Mouse (Mus musculus) neural tube, embryonic 13.5 days (tissue): ENCODE data around the gene Prpsap2. TPM values are rescaled to one million over a fixed set of nuclear protein-coding genes. Genes with fewer than 3 reads are reported as not detected.

Source experiments
- ATAC-seq: fragments of 200-750 bp; cut with Nextera tagmentation; 2 replicates; pipeline ENCODE4 v1.8.0; 2017; ENCODE audit warnings: low read depth, mild to moderate bottlenecking, moderate TSS enrichment, moderate library complexity
- H3K27ac ChIP-seq: fragments of 300-500 bp; sonication (generic); replicated peaks from 2 replicates; pipeline ENCODE4 v1.5.1; 2015; ENCODE audit warnings: moderate library complexity, mild to moderate bottlenecking, inconsistent platforms
- H3K27me3 ChIP-seq: fragments of 300-500 bp; sonication (generic); 2 replicates; pipeline ENCODE4 v1.6.1; 2015; ENCODE audit warnings: mild to moderate bottlenecking, inconsistent platforms
- H3K36me3 ChIP-seq: fragments of 300-500 bp; sonication (generic); 2 replicates; pipeline ENCODE4 v1.6.1; 2015; ENCODE audit warnings: mild to moderate bottlenecking, inconsistent platforms
- H3K4me1 ChIP-seq: fragments of 300-500 bp; sonication (generic); replicated peaks from 2 replicates; pipeline ENCODE4 v1.6.1; 2015; ENCODE audit warnings: inconsistent platforms
- H3K4me2 ChIP-seq: fragments of 300-500 bp; sonication (generic); 2 replicates; pipeline ENCODE4 v1.6.1; 2015; ENCODE audit warnings: inconsistent platforms, mild to moderate bottlenecking, moderate library complexity
- H3K4me3 ChIP-seq: fragments of 300-500 bp; sonication (generic); 2 replicates; pipeline ENCODE4 v1.5.1; 2015; ENCODE audit warnings: mild to moderate bottlenecking, inconsistent platforms
- H3K9ac ChIP-seq: fragments of 300-500 bp; sonication (generic); 2 replicates; pipeline ENCODE4 v1.6.1; 2015; ENCODE audit warnings: moderate library complexity, mild to moderate bottlenecking, inconsistent platforms
- H3K9me3 ChIP-seq: fragments of 300-500 bp; sonication (generic); 2 replicates; pipeline ENCODE4 v1.6.1; 2016; ENCODE audit warnings: inconsistent platforms
- WGBS: fragments of 180-500 bp; shearing (Covaris S2); methylation state at CpG from one replicate; pipeline ENCODE4 v1.1.7; 2015; 5-methylcytosine and 5-hydroxymethylcytosine counted together
- polyA plus RNA-seq: library from polyadenylated mRNA; unstranded; fragments of >200 nt; fragmentation: Nextera tagmentation; extraction: Ambion mirVana; gene quantifications from 2 replicates; pipeline ENCODE4 v1.2.1, GENCODE M21; 2015

The Prpsap2 gene
- polyA plus RNA-seq, 1 experiment from 2014 or later = 51.8 TPM

- H3K4me3 ChIP-seq = no peak overlapping the region
- no peaks in the 10 kb centered on the region for H3K9me3 ChIP-seq
- peaks cover 13% of the 10 kb centered on the region for H3K4me1 ChIP-seq
- no peak for ATAC-seq
- no peak overlapping the region for H3K4me2 ChIP-seq
- H3K27me3 ChIP-seq = peaks cover 44% of the 10 kb centered on the region
- H3K9ac ChIP-seq = no peak overlapping the region
- WGBS = 47% methylated on average over 10 of the region's 10 CpGs
- no peak overlapping the region for H3K27ac ChIP-seq
- H3K36me3 ChIP-seq = no peaks in the 10 kb centered on the region
Observed at GRCm38 (mm10) chr11:61686906-61687453, 74.9 kb downstream of the Prpsap2 start.

GRCm38 (mm10) chr11:61686141-61686540, 75.7 kb downstream of the Prpsap2 start:
- no peak overlapping the region for H3K4me3 ChIP-seq
- peaks cover 44% of the 10 kb centered on the region for H3K27me3 ChIP-seq
- no peak for ATAC-seq
- no peak overlapping the region for H3K4me2 ChIP-seq
- H3K27ac ChIP-seq = no peak overlapping the region
- WGBS = 59% methylated on average over 2 of the region's 2 CpGs
- no peak overlapping the region for H3K9ac ChIP-seq
- H3K4me1 ChIP-seq = peaks cover 13% of the 10 kb centered on the region
- H3K36me3 ChIP-seq = no peaks in the 10 kb centered on the region
- H3K9me3 ChIP-seq = no peaks in the 10 kb centered on the region

DNA sequence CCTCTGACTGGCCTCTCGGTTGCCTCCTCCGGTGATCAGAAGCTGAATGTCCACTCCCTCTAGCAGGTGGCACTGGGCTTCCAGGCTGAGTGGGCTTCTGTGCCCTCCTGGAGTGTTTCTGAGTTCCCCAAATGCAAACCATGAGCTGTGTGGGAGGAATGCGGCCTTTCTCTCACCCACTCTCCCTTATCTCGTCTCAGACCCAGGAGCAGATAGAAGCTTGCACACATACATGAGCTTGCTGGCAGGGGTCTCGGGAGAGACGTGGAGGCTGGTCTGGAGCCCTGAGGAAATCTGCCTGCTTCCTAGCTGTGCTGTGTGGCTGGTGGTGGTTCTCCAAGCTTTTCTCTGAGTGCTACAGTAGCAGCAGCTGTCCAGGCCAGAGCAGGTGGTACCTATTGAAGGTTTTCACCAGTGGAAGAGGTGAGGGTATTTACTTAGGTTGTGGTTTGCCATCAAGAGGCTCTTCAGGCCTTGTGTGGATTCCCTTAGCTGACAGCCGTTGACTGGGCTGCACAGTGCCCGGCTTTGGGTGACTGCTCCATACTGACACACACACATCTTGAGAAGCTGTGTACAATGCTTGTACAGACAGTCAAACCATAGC, 76.7 kb downstream of the Prpsap2 start:
- no peak for ATAC-seq
- H3K9me3 ChIP-seq = no peaks in the 10 kb centered on the region
- WGBS = 71% methylated on average over 8 of the region's 8 CpGs
- H3K4me1 ChIP-seq = peaks cover 13% of the 10 kb centered on the region
- no peaks in the 10 kb centered on the region for H3K36me3 ChIP-seq
- H3K4me2 ChIP-seq = no peak overlapping the region
- H3K27ac ChIP-seq = no peak overlapping the region
- peaks cover 44% of the 10 kb centered on the region for H3K27me3 ChIP-seq
- H3K4me3 ChIP-seq = peak overlapping the region; percentile 39; the same call in 1 of the 2 replicates
- H3K9ac ChIP-seq = no peak overlapping the region

GRCm38 (mm10) chr11:61683907-61684731, 77.8 kb downstream of the Prpsap2 start, which contains the start of gene Fam83g:
Fam83g (plus strand) TSS chr11:61684091.
- Histone ChIP-seq H3K27ac (no peak within 1 kb of the TSS), H3K4me3 (peak within 1 kb of the TSS; percentile 39), H3K4me2 (peak within 1 kb of the TSS; percentile 59), H3K9me3 (no peaks in the 10 kb centered on the region), H3K36me3 (no peaks in the 10 kb centered on the region), H3K4me1 (peaks cover 13% of the 10 kb centered on the region), H3K9ac (no peak within 1 kb of the TSS; the same call in 1 of the 2 replicates), H3K27me3 (peaks cover 44% of the 10 kb centered on the region)
- ATAC-seq = peak; percentile 40; the same call in 1 of the 2 replicates
- WGBS = 2% methylated on average over 76 of the region's 76 CpGs

Other genes with a start within 250 kb of the Prpsap2 start
- gene Epn2, start 182.4 kb downstream of the Prpsap2 start, polyA plus RNA-seq = 53.9 and 56.5 TPM in 2 replicates
- 9.5 and 10.7 TPM in 2 replicates for gene Grap, start 108.8 kb downstream of the Prpsap2 start, polyA plus RNA-seq
- gene Fam83g, start 78.0 kb downstream of the Prpsap2 start, polyA plus RNA-seq = 0.07 and 0.19 TPM in 2 replicates
- not detected in 2 replicates for gene Slc5a10, start 41.3 kb downstream of the Prpsap2 start, polyA plus RNA-seq
- gene Ulk2, start 93.0 kb upstream of the Prpsap2 start, polyA plus RNA-seq = 33.6 and 34.8 TPM in 2 replicates
- gene Akap10, start 168.2 kb upstream of the Prpsap2 start, polyA plus RNA-seq = 13.6 and 14.0 TPM in 2 replicates
- gene Specc1, start 194.7 kb upstream of the Prpsap2 start, polyA plus RNA-seq = 10.2 and 12.9 TPM in 2 replicates